Mouse (Mus musculus) ES-Bruce4 (cell line): ENCODE results near the gene Pgbd5.

Experiments
- CTCF ChIP-seq: IDR thresholded peaks from one replicate; pipeline ENCODE4 v1.8.1; 2011; ENCODE audit warnings: low read depth, low read length
- EP300 ChIP-seq: IDR thresholded peaks from 2 replicates; pipeline ENCODE4 v1.6.1; 2011; ENCODE audit warnings: low read depth, low read length; ENCODE audit not compliant: insufficient read depth
- POLR2A ChIP-seq: IDR thresholded peaks from one replicate; pipeline ENCODE4 v1.8.1; 2011; ENCODE audit warnings: low read length; ENCODE audit not compliant: insufficient read depth

DNA sequence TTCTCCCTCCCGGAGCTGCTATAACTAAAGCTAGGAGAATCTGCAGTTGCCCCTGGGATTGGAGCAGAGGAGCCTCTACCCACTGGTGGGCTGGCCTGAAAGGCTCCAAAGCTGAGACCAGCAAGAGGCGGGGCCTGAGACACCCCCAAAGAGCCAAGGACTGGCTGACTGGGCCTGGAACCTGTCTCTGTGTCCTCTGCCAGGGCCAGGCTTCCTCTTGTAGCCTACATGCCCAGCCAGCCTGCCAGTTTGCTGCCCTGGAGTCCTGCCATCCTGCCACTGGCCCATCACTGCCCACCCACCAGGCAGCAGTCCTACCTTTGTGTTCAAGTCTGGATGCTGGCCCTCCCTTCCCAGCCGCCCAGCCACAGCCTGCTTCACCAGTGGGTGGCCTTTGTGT is 109.0 kb downstream of the Pgbd5 start:
- TF ChIP-seq CTCF (no peak), POLR2A (no peak), EP300 (no peak)
